Mouse (Mus musculus) liver, embryonic 16.5 days (tissue): Measurements from ENCODE around the gene Cul9. TPM values are rescaled to one million over a fixed set of nuclear protein-coding genes. Genes with fewer than 3 reads are reported as not detected.
"Not testable (repeated sequence)": the region's sequence is repeated elsewhere in the genome, so short reads cannot be mapped to it uniquely, and the experiment has no call there.

Source experiments
- ATAC-seq: fragments of 200-750 bp; cut with Nextera tagmentation; 2 replicates; pipeline ENCODE4 v1.8.0; 2017; ENCODE audit warnings: low read depth, mild to moderate bottlenecking, moderate number of reproducible peaks, moderate library complexity
- H3K27ac ChIP-seq: fragments of 300-500 bp; sonication (generic); 2 replicates; pipeline ENCODE4 v1.5.1; 2014; ENCODE audit warnings: mild to moderate bottlenecking, low read length
- H3K27me3 ChIP-seq: fragments of 300-500 bp; sonication (generic); 2 replicates; pipeline ENCODE4 v1.6.1; 2014; ENCODE audit warnings: low read depth, low read length, mixed read lengths; ENCODE audit not compliant: control insufficient read depth, insufficient read depth
- H3K36me3 ChIP-seq: fragments of 300-500 bp; sonication (generic); 2 replicates; pipeline ENCODE4 v1.6.1; 2014; ENCODE audit warnings: mild to moderate bottlenecking; ENCODE audit not compliant: control insufficient read depth, insufficient read depth
- H3K4me1 ChIP-seq: fragments of 300-500 bp; sonication (generic); 2 replicates; pipeline ENCODE4 v1.6.1; 2014; ENCODE audit warnings: low read depth, low read length, mixed read lengths; ENCODE audit not compliant: control insufficient read depth
- H3K4me2 ChIP-seq: fragments of 300-500 bp; sonication (generic); 2 replicates; pipeline ENCODE4 v1.6.1; 2014; ENCODE audit warnings: low read depth, low read length, mixed read lengths
- H3K4me3 ChIP-seq: fragments of 300-500 bp; sonication (generic); 2 replicates; pipeline ENCODE4 v1.5.1; 2014; ENCODE audit warnings: low read depth, mild to moderate bottlenecking, low read length
- H3K9ac ChIP-seq: fragments of 300-500 bp; sonication (generic); 2 replicates; pipeline ENCODE4 v1.6.1; 2014; ENCODE audit warnings: low read depth, low read length
- H3K9me3 ChIP-seq: fragments of 300-500 bp; sonication (generic); replicated peaks from 2 replicates; pipeline ENCODE4 v1.6.1; 2016; ENCODE audit warnings: low read length; ENCODE audit not compliant: control insufficient read depth
- WGBS: fragments of 180-500 bp; shearing (Covaris S2); extraction: QIAGEN DNeasy Blood & Tissue Kit; methylation state at CpG from one replicate; pipeline ENCODE4 v1.1.7; 2014; ENCODE audit not compliant: insufficient replicate concordance; 5-methylcytosine and 5-hydroxymethylcytosine counted together
- polyA plus RNA-seq: library from polyadenylated mRNA; unstranded; fragments of >200 nt; fragmentation: Nextera tagmentation; extraction: Ambion mirVana; gene quantifications from 2 replicates; pipeline ENCODE4 v1.2.1, GENCODE M21; 2015

Cul9 gene
- polyA plus RNA-seq, 1 experiment from 2014 or later: 0.60 TPM

- Histone ChIP-seq H3K4me2 (no peak overlapping the region), H3K27me3 (no peaks in the 10 kb centered on the region), H3K36me3 (no peaks in the 10 kb centered on the region), H3K27ac (no peak overlapping the region), H3K4me1 (no peaks in the 10 kb centered on the region; the same call in 1 of the 2 replicates), H3K4me3 (no peak overlapping the region), H3K9me3 (no peaks in the 10 kb centered on the region), H3K9ac (no peak overlapping the region)
- no peak for ATAC-seq
- WGBS: 63% methylated on average over 8 of the region's 8 CpGs
Observed at GRCm38 (mm10) chr17:46586327-46586726, 40.1 kb upstream of the Cul9 start.

GRCm38 (mm10) chr17:46578650-46579049 lies 32.5 kb upstream of the Cul9 start:
- H3K27me3 ChIP-seq: no peaks in the 10 kb centered on the region
- no peak overlapping the region for H3K9ac ChIP-seq
- 66% methylated on average over 5 of the region's 5 CpGs for WGBS
- no peak overlapping the region for H3K27ac ChIP-seq
- H3K4me3 ChIP-seq: no peak overlapping the region
- H3K9me3 ChIP-seq: no peaks in the 10 kb centered on the region
- H3K4me1 ChIP-seq: no peaks in the 10 kb centered on the region
- H3K36me3 ChIP-seq: peaks cover 5% of the 10 kb centered on the region
- no peak overlapping the region for H3K4me2 ChIP-seq
- ATAC-seq: no peak

GRCm38 (mm10) chr17:46576070-46576469 lies 29.9 kb upstream of the Cul9 start:
- no peak overlapping the region for H3K27ac ChIP-seq
- H3K9me3 ChIP-seq: no peaks in the 10 kb centered on the region
- no peak overlapping the region for H3K9ac ChIP-seq
- ATAC-seq: no peak
- no peak overlapping the region for H3K4me3 ChIP-seq
- no peak overlapping the region for H3K4me2 ChIP-seq
- peaks cover 5% of the 10 kb centered on the region for H3K36me3 ChIP-seq
- H3K27me3 ChIP-seq: no peaks in the 10 kb centered on the region
- WGBS: 66% methylated on average over 13 of the region's 13 CpGs
- H3K4me1 ChIP-seq: no peaks in the 10 kb centered on the region

GRCm38 (mm10) chr17:46574535-46574934 lies 28.3 kb upstream of the Cul9 start:
- ATAC-seq: no peak
- Histone ChIP-seq H3K9ac (no peak overlapping the region), H3K27ac (no peak overlapping the region), H3K4me2 (no peak overlapping the region), H3K9me3 (no peaks in the 10 kb centered on the region), H3K4me1 (no peaks in the 10 kb centered on the region), H3K27me3 (no peaks in the 10 kb centered on the region), H3K4me3 (no peak overlapping the region), H3K36me3 (no peaks in the 10 kb centered on the region; the same call in 1 of the 2 replicates)
- 78% methylated on average over 7 of the region's 7 CpGs for WGBS

- WGBS: 66% methylated on average over 11 of the region's 11 CpGs
- Histone ChIP-seq H3K27ac (no peak overlapping the region), H3K4me1 (no peaks in the 10 kb centered on the region)
Observed at GRCm38 (mm10) chr17:46571005-46571404, 24.8 kb upstream of the Cul9 start.

GRCm38 (mm10) chr17:46559146-46559545 lies 13.0 kb upstream of the Cul9 start:
- no peaks in the 10 kb centered on the region for H3K27me3 ChIP-seq
- peaks cover 20% of the 10 kb centered on the region for H3K4me1 ChIP-seq
- no peak overlapping the region for H3K4me2 ChIP-seq
- H3K9ac ChIP-seq: no peak overlapping the region
- no peak overlapping the region for H3K4me3 ChIP-seq
- no peak for ATAC-seq
- H3K36me3 ChIP-seq: no peaks in the 10 kb centered on the region
- H3K27ac ChIP-seq: no peak overlapping the region
- no peaks in the 10 kb centered on the region for H3K9me3 ChIP-seq
- WGBS: 72% methylated on average over 6 of the region's 6 CpGs

More at GRCm38 (mm10) chr17:46571005-46571404, 24.8 kb upstream of the Cul9 start:
- Histone ChIP-seq H3K4me3 (no peak overlapping the region), H3K9ac (no peak overlapping the region), H3K36me3 (no peaks in the 10 kb centered on the region), H3K9me3 (no peaks in the 10 kb centered on the region), H3K27me3 (no peaks in the 10 kb centered on the region), H3K4me2 (no peak overlapping the region)
- ATAC-seq: no peak

- no peaks in the 10 kb centered on the region for H3K9me3 ChIP-seq
- no peak overlapping the region for H3K27ac ChIP-seq
- H3K4me1 ChIP-seq: peaks cover 30% of the 10 kb centered on the region
- no peaks in the 10 kb centered on the region for H3K36me3 ChIP-seq
- ATAC-seq: no peak
- H3K9ac ChIP-seq: no peak overlapping the region
- no peaks in the 10 kb centered on the region for H3K27me3 ChIP-seq
- no peak overlapping the region for H3K4me2 ChIP-seq
- H3K4me3 ChIP-seq: no peak overlapping the region
- 51% methylated on average over 5 of the region's 5 CpGs for WGBS
Observed at GRCm38 (mm10) chr17:46558151-46558550, 12.0 kb upstream of the Cul9 start.

- peaks cover 36% of the 10 kb centered on the region for H3K4me1 ChIP-seq
- not testable (repeated sequence) for H3K9me3 ChIP-seq, H3K27me3 ChIP-seq, H3K27ac ChIP-seq, H3K36me3 ChIP-seq, ATAC-seq, H3K9ac ChIP-seq, H3K4me3 ChIP-seq, H3K4me2 ChIP-seq
Observed at GRCm38 (mm10) chr17:46557321-46557720, 11.1 kb upstream of the Cul9 start.

GRCm38 (mm10) chr17:46556584-46556945 lies 10.4 kb upstream of the Cul9 start:
- H3K27me3 ChIP-seq: no peaks in the 10 kb centered on the region
- no peaks in the 10 kb centered on the region for H3K9me3 ChIP-seq
- peak overlapping the region; percentile 67 for H3K9ac ChIP-seq
- H3K4me1 ChIP-seq: peaks cover 36% of the 10 kb centered on the region
- ATAC-seq: 0 out of 2 replicates have a peak, but pooled peaks have one; percentile 0
- peak overlapping the region; percentile 51 for H3K27ac ChIP-seq
- under 1% methylated on average over 11 of the region's 11 CpGs for WGBS
- H3K36me3 ChIP-seq: no peaks in the 10 kb centered on the region
- H3K4me2 ChIP-seq: peak overlapping the region; percentile 98
- H3K4me3 ChIP-seq: peak overlapping the region; percentile 96
